Mouse (Mus musculus) gastrocnemius, adult 2 months (tissue): ENCODE data around the gene 6430628N08Rik. TPM values are rescaled to one million over a fixed set of nuclear protein-coding genes. Genes with fewer than 3 reads are reported as not detected.
A peak's percentile ranks its signal among the peaks of the same experiment; 100 is the strongest.

Experiments
- DNase-seq: peaks from one replicate; pipeline ENCODE4 v3.0.0; 2022
- H3K27ac ChIP-seq: fragments of 200-600 bp; 2 replicates; pipeline ENCODE4 v1.8.1; 2022; ENCODE audit warnings: mild to moderate bottlenecking
- H3K4me3 ChIP-seq: fragments of 200-600 bp; 2 replicates; pipeline ENCODE4 v1.8.1; 2022; ENCODE audit warnings: mild to moderate bottlenecking, moderate library complexity
- CTCF ChIP-seq: fragments of 200-600 bp; IDR thresholded peaks from 2 replicates; pipeline ENCODE4 v1.8.1; 2022; ENCODE audit warnings: antibody characterized with exemption, mild to moderate bottlenecking, moderate library complexity
- intact Hi-C: fragments of 180-260 bp; cut with DNase I; formaldehyde crosslinking; loops from one replicate; pipeline ENCODE4 v1.15.1; 2025
- long read RNA-seq, 2 experiments: library from polyadenylated mRNA; stranded (forward); transcript quantifications; one replicate each; pipeline ENCODE4 v2.0.0; 2021
- total RNA-seq, 2 experiments: library from RNA; stranded (reverse); gene quantifications; 2 replicates each; pipeline ENCODE4 v1.2.3; 2021

6430628N08Rik gene
- total RNA-seq, result not detected
- long read RNA-seq, experiment 1, result 0 reads
- long read RNA-seq, experiment 2, result 0 reads

GRCm38 (mm10) chr4:115890553-115890952 lies at the start of gene 6430628N08Rik:
6430628N08Rik (plus strand) TSS chr4:115890665.
- no peak for DNase-seq
- peak within 1 kb of the TSS; percentile 55 for H3K4me3 ChIP-seq
- no peak for TF ChIP-seq CTCF
- no peak within 1 kb of the TSS for H3K27ac ChIP-seq
- intact Hi-C loops, result no loop called here

GRCm38 (mm10) chr4:115840842-115841241 lies 49.6 kb upstream of the 6430628N08Rik start:
- DNase-seq, result no peak
- Histone ChIP-seq H3K27ac (peak overlapping the region; percentile 93; the same call in 1 of the 2 replicates), H3K4me3 (no peak overlapping the region; the same call in 1 of the 2 replicates)
- TF ChIP-seq CTCF, result no peak
- intact Hi-C loops, result no loop called here

- intact Hi-C loops, result no loop called here
- Histone ChIP-seq H3K4me3 (no peak overlapping the region), H3K27ac (peak overlapping the region; percentile 20; the same call in 1 of the 2 replicates)
- no peak for DNase-seq
- TF ChIP-seq CTCF, result no peak
These were observed 43.8 kb upstream of the 6430628N08Rik start for GRCm38 (mm10) chr4:115846656-115847055.

GRCm38 (mm10) chr4:115847377-115847776 lies 43.1 kb upstream of the 6430628N08Rik start:
- no peak for TF ChIP-seq CTCF
- intact Hi-C loops, result no loop called here
- no peak for DNase-seq
- Histone ChIP-seq H3K27ac (peak overlapping the region; percentile 20; the same call in 1 of the 2 replicates), H3K4me3 (no peak overlapping the region)

GRCm38 (mm10) chr4:115848083-115848482 lies 42.4 kb upstream of the 6430628N08Rik start:
- intact Hi-C loops, result no loop called here
- DNase-seq, result no peak
- no peak for TF ChIP-seq CTCF
- H3K4me3 ChIP-seq, result no peak overlapping the region
- peak overlapping the region; percentile 2; the same call in 1 of the 2 replicates for H3K27ac ChIP-seq

- H3K4me3 ChIP-seq, result no peak overlapping the region
- TF ChIP-seq CTCF, result no peak
- no peak overlapping the region; the same call in 1 of the 2 replicates for H3K27ac ChIP-seq
- DNase-seq, result no peak
- intact Hi-C loops, result no loop called here
These were observed 41.3 kb upstream of the 6430628N08Rik start for GRCm38 (mm10) chr4:115848990-115849677.

- no peak for DNase-seq
- TF ChIP-seq CTCF, result no peak
- Histone ChIP-seq H3K4me3 (no peak overlapping the region), H3K27ac (no peak overlapping the region)
- intact Hi-C loops, result no loop called here
These were observed 40.4 kb upstream of the 6430628N08Rik start for GRCm38 (mm10) chr4:115850111-115850510.

GRCm38 (mm10) chr4:115850631-115851030 lies 39.8 kb upstream of the 6430628N08Rik start:
- TF ChIP-seq CTCF, result no peak
- DNase-seq, result no peak
- intact Hi-C loops, result no loop called here
- no peak overlapping the region for H3K27ac ChIP-seq
- H3K4me3 ChIP-seq, result no peak overlapping the region

GRCm38 (mm10) chr4:115851569-115851968 lies 38.9 kb upstream of the 6430628N08Rik start:
- no peak for DNase-seq
- Histone ChIP-seq H3K27ac (no peak overlapping the region), H3K4me3 (no peak overlapping the region)
- intact Hi-C loops, result no loop called here
- no peak for TF ChIP-seq CTCF

GRCm38 (mm10) chr4:115855100-115855499 lies 35.4 kb upstream of the 6430628N08Rik start:
- DNase-seq, result no peak
- no peak overlapping the region for H3K27ac ChIP-seq
- no peak for TF ChIP-seq CTCF
- H3K4me3 ChIP-seq, result no peak overlapping the region
- intact Hi-C loops, result no loop called here

- TF ChIP-seq CTCF, result no peak
- DNase-seq, result no peak
- H3K4me3 ChIP-seq, result no peak overlapping the region
- no peak overlapping the region for H3K27ac ChIP-seq
- intact Hi-C loops, result no loop called here
These were observed 34.9 kb upstream of the 6430628N08Rik start for GRCm38 (mm10) chr4:115855609-115856008.

- DNase-seq, result no peak
- TF ChIP-seq CTCF, result no peak
- intact Hi-C loops, result no loop called here
- Histone ChIP-seq H3K27ac (no peak overlapping the region), H3K4me3 (no peak overlapping the region)
These were observed 34.2 kb upstream of the 6430628N08Rik start for GRCm38 (mm10) chr4:115856282-115856681.

GRCm38 (mm10) chr4:115857293-115857883 lies 33.1 kb upstream of the 6430628N08Rik start:
- DNase-seq, result no peak
- intact Hi-C loops, result no loop called here
- no peak for TF ChIP-seq CTCF
- H3K4me3 ChIP-seq, result no peak overlapping the region
- no peak overlapping the region for H3K27ac ChIP-seq
